ENCODE assay signal across 8 mouse cellular contexts in the genomic region with DNA sequence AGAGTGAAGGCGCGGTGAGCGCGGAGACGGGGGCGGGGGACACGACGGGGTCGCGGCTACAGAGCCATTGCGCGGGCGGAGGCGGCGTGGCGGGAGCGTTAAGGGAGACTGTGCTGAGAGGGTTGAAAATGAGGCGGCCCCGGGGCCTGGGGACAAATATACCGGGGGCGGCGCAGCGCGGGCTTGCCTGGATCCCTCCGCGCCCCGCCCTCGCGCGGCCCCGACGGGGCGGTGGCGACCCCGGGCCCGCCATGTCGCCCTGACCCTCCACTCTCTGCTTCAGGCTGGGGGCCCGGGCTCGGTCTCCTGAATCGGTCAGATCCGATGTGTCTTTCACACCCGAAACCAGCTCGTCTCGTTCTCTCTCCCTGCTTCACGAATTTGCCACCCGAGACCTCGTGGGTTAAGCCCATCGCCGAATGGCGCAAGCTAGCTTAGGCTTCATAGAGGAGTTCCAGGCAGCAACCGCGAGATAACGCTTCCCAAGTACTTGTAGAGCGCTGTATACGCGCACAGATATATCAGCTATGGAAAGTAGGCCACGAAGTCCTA. TPM values are rescaled to one million over a fixed set of nuclear protein-coding genes. Genes with fewer than 3 reads are reported as not detected.
DNase-seq lines count a peak whose midpoint lies in the region; ATAC-seq and TF ChIP-seq lines count a peak whose summit lies in the region.

A gene (minus strand): TSS at position 189 of the 552 bp plus-strand sequence.

- peak; percentile 21 for ATAC-seq in kidney, postnatal 0 days (replicated peaks; ENCODE audit: low FRiP score, low read depth)
- peak; percentile 42 for ATAC-seq in lung, embryonic 14.5 days (ENCODE audit: insufficient read depth)
- ATAC-seq in stomach, postnatal 0 days (ENCODE audit: low FRiP score, low TSS enrichment) = peak; percentile 31
- ATAC-seq in inflammation-experienced regulatory T-cells, adult 6 months = no peak

- H3K27me3 ChIP-seq in ES-Bruce4 (ENCODE audit: control insufficient read depth, insufficient read depth, low read length, poor library complexity, severe bottlenecking) = no peaks in the 10 kb centered on the region
- H3K27me3 ChIP-seq in kidney, postnatal 0 days (ENCODE audit: insufficient read depth, low read length) = no peaks in the 10 kb centered on the region
- no peaks in the 10 kb centered on the region for H3K27me3 ChIP-seq in lung, embryonic 14.5 days (ENCODE audit: insufficient read depth, low read length)
- H3K27me3 ChIP-seq in stomach, postnatal 0 days (ENCODE audit: control insufficient read depth, insufficient read depth, low read length) = no peaks in the 10 kb centered on the region

- no peaks in the 10 kb centered on the region for H3K9me3 ChIP-seq in ES-Bruce4 (replicated peaks; ENCODE audit: control insufficient read depth, insufficient read depth, low read length, poor library complexity, severe bottlenecking)
- H3K9me3 ChIP-seq in kidney, postnatal 0 days (replicated peaks; ENCODE audit: low read length) = no peaks in the 10 kb centered on the region
- H3K9me3 ChIP-seq in lung, embryonic 14.5 days (ENCODE audit: low read depth, low read length) = no peaks in the 10 kb centered on the region
- no peaks in the 10 kb centered on the region for H3K9me3 ChIP-seq in stomach, postnatal 0 days (ENCODE audit: control insufficient read depth, low read length)

- WGBS in kidney, postnatal 0 days = under 1% methylated on average over 49 of the region's 57 CpGs
- under 1% methylated on average over 53 of the region's 57 CpGs for WGBS in lung, embryonic 14.5 days
- under 1% methylated on average over 45 of the region's 57 CpGs for WGBS in stomach, postnatal 0 days

- H3K4me1 ChIP-seq in ES-Bruce4 (ENCODE audit: control insufficient read depth, insufficient read depth, low read length) = peaks cover 4% of the 10 kb centered on the region
- H3K4me1 ChIP-seq in kidney, postnatal 0 days (replicated peaks; ENCODE audit: insufficient read depth, low read length) = peaks cover 23% of the 10 kb centered on the region
- peaks cover 14% of the 10 kb centered on the region for H3K4me1 ChIP-seq in lung, embryonic 14.5 days (ENCODE audit: insufficient read depth)
- H3K4me1 ChIP-seq in stomach, postnatal 0 days (replicated peaks; ENCODE audit: control insufficient read depth, insufficient read depth) = peaks cover 16% of the 10 kb centered on the region

- H3K27ac ChIP-seq in ES-Bruce4 (ENCODE audit: insufficient read depth, low read length) = peak within 1 kb of the TSS; percentile 83
- H3K27ac ChIP-seq in kidney, postnatal 0 days = peak within 1 kb of the TSS; percentile 98
- peak within 1 kb of the TSS; percentile 99 for H3K27ac ChIP-seq in lung, embryonic 14.5 days (ENCODE audit: low read depth)
- H3K27ac ChIP-seq in stomach, postnatal 0 days (replicated peaks) = peak within 1 kb of the TSS; percentile 98

- H3K36me3 ChIP-seq in ES-Bruce4 (ENCODE audit: control insufficient read depth, insufficient read depth, low read length, poor library complexity, severe bottlenecking) = peaks cover 27% of the 10 kb centered on the region
- no peaks in the 10 kb centered on the region for H3K36me3 ChIP-seq in kidney, postnatal 0 days (ENCODE audit: insufficient read depth, low read length)
- peaks cover 38% of the 10 kb centered on the region for H3K36me3 ChIP-seq in lung, embryonic 14.5 days (ENCODE audit: insufficient read depth)
- H3K36me3 ChIP-seq in stomach, postnatal 0 days (ENCODE audit: control insufficient read depth, insufficient read depth, low read length) = no peaks in the 10 kb centered on the region

- H3K9ac ChIP-seq in ES-Bruce4 (ENCODE audit: low read depth, poor library complexity, severe bottlenecking) = peak within 1 kb of the TSS; percentile 99
- peak within 1 kb of the TSS; percentile 94 for H3K9ac ChIP-seq in kidney, postnatal 0 days (ENCODE audit: low read depth, low read length)
- peak within 1 kb of the TSS; percentile 98 for H3K9ac ChIP-seq in lung, embryonic 14.5 days
- peak within 1 kb of the TSS; percentile 95 for H3K9ac ChIP-seq in stomach, postnatal 0 days (ENCODE audit: low read length)

- H3K4me3 ChIP-seq in ES-Bruce4 (ENCODE audit: low read depth, low read length) = peak within 1 kb of the TSS; percentile 98
- peak within 1 kb of the TSS; percentile 87 for H3K4me3 ChIP-seq in kidney, postnatal 0 days (replicated peaks; ENCODE audit: low read depth, low read length)
- H3K4me3 ChIP-seq in lung, embryonic 14.5 days (ENCODE audit: low read depth, low read length) = peak within 1 kb of the TSS; percentile 88
- peak within 1 kb of the TSS; percentile 82 for H3K4me3 ChIP-seq in stomach, postnatal 0 days (ENCODE audit: low read depth, low read length)

- peak within 1 kb of the TSS; percentile 81 for H3K4me2 ChIP-seq in kidney, postnatal 0 days (ENCODE audit: low read length)
- H3K4me2 ChIP-seq in lung, embryonic 14.5 days = peak within 1 kb of the TSS; percentile 89
- peak within 1 kb of the TSS; percentile 80 for H3K4me2 ChIP-seq in stomach, postnatal 0 days (replicated peaks; ENCODE audit: low read depth)

- no peak for TF ChIP-seq CTCF in ES-Bruce4 (IDR thresholded peaks at IDR 0.05; ENCODE audit: low read depth, low read length)
- no peak for TF ChIP-seq CTCF in kidney, postnatal 0 days (IDR thresholded peaks at IDR 0.05; ENCODE audit: low read depth)
- no peak for TF ChIP-seq CTCF in lung, embryonic 14.5 days (IDR thresholded peaks at IDR 0.05; ENCODE audit: low read depth)
- TF ChIP-seq CTCF in stomach, postnatal 0 days (IDR thresholded peaks at IDR 0.05; ENCODE audit: low read depth) = no peak

- TF ChIP-seq POLR2A in ES-Bruce4 (IDR thresholded peaks at IDR 0.05; ENCODE audit: insufficient read depth, low read length) = no peak

- peak; percentile 85 for DNase-seq in 3134 (ENCODE audit: extremely low read depth, insufficient read length, low spot score)
- peak; percentile 67 for DNase-seq in embryo, embryonic 10.5 days (ENCODE audit: low spot score)
- peak; percentile 75 to 80 for DNase-seq in gastrocnemius, postnatal 4 days (ENCODE audit: low spot score in 2 of 2)
- peak; percentile 73 for DNase-seq in kidney, postnatal 0 days (ENCODE audit: low spot score)
- DNase-seq in lung, embryonic 14.5 days = peak; percentile 81
- DNase-seq in stomach, postnatal 0 days (ENCODE audit: low spot score) = peak; percentile 73

- TF ChIP-seq EP300 in ES-Bruce4 (IDR thresholded peaks at IDR 0.05; ENCODE audit: insufficient read depth, low read depth, low read length) = no peak
- no peak for TF ChIP-seq EP300 in stomach, postnatal 0 days (optimal IDR thresholded peaks at IDR 0.05)

RNA-seq across cellular contexts. Expression of the gene that starts here (rescaled TPM):
- 9.6 and 14.6 TPM in 2 replicates for polyA plus RNA-seq in ES-Bruce4 (2011; ENCODE audit: insufficient read depth, insufficient read length, low read depth, missing spikeins)
- total RNA-seq in gastrocnemius, postnatal 4 days (2021) = 10 to 100 TPM; 55.6 to 62.2 TPM
- polyA plus RNA-seq in kidney, postnatal 0 days (2015; fragmentation: Nextera tagmentation; extraction: Ambion mirVana) = 4.2 and 5.3 TPM in 2 replicates
- 3.1 TPM in 2 replicates for polyA plus RNA-seq in lung, embryonic 14.5 days (2014; fragmentation: Nextera tagmentation; extraction: Ambion mirVana)
- 7.3 and 7.7 TPM in 2 replicates for polyA plus RNA-seq in stomach, postnatal 0 days (2015; fragmentation: Nextera tagmentation; extraction: Ambion mirVana)
- under 1 TPM in 1 of 3 experiments, not detected in 2; 0.41 TPM for polyA plus RNA-seq in inflammation-experienced regulatory T-cells, adult 6 months (2017; shearing (Covaris generic))
